Mouse (Mus musculus): Measurements from ENCODE around the gene Adcy3. TPM values are rescaled to one million over a fixed set of nuclear protein-coding genes. Genes with fewer than 3 reads are reported as not detected.
"Not testable (repeated sequence)": the region's sequence is repeated elsewhere in the genome, so short reads cannot be mapped to it uniquely, and the experiment has no call there.

The Adcy3 gene
- polyA plus RNA-seq, 1 experiment from 2014 or later = 4.6 TPM

- Histone ChIP-seq H3K4me3 (no peak overlapping the region), H3K27ac (replicated peaks) (0 out of 2 replicates have a peak overlapping the region, but pooled peaks have one; percentile 30), H3K36me3 (peaks cover 98% of the 10 kb centered on the region), H3K4me1 (0 out of 2 replicates have a peak, but pooled peaks cover 2% of the 10 kb centered on the region), H3K9me3 (replicated peaks) (no peaks in the 10 kb centered on the region), H3K27me3 (ENCODE audit: low read depth, poor library complexity, severe bottlenecking) (no peaks in the 10 kb centered on the region)
- 68% methylated on average over 8 of the region's 8 CpGs for WGBS
- no peak for DNase-seq (ENCODE audit: low spot score)
These were observed 80.0 kb downstream of the Adcy3 start for GRCm38 (mm10) chr12:4212908-4213307.

DNA sequence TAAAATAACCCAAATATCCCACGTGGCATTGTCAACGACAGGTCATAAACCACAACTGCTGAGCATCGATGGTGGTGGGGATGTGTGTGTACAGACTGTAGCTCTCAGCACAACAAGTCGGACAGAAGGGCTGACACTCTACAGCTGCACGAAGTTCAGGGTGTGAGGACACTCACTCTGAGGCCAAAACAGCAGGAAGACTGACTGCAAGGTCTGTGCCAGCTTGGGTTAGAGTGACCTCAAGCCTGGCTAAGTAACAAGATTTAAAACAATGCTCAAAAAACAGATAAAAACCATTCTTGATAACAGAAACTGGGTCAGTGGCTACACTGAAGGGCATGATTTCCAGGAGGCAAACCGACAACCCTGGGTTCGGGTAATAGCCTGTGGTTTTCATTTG, 97.3 kb downstream of the Adcy3 start:
- Histone ChIP-seq H3K27ac (replicated peaks) (no peak overlapping the region), H3K36me3 (peaks cover 65% of the 10 kb centered on the region), H3K4me3 (no peak overlapping the region), H3K4me1 (peaks cover 16% of the 10 kb centered on the region), H3K27me3 (ENCODE audit: low read depth, poor library complexity, severe bottlenecking) (no peaks in the 10 kb centered on the region), H3K9me3 (replicated peaks) (no peaks in the 10 kb centered on the region)
- no peak for DNase-seq (ENCODE audit: low spot score)
- WGBS = 95% methylated on average over 7 of the region's 7 CpGs

- Histone ChIP-seq H3K36me3 (peaks cover 50% of the 10 kb centered on the region), H3K27ac (replicated peaks) (no peak overlapping the region), H3K4me1 (peaks cover 16% of the 10 kb centered on the region), H3K9me3 (replicated peaks) (no peaks in the 10 kb centered on the region), H3K27me3 (ENCODE audit: low read depth, poor library complexity, severe bottlenecking) (no peaks in the 10 kb centered on the region), H3K4me3 (peak overlapping the region; percentile 74)
- WGBS = 63% methylated on average over 4 of the region's 4 CpGs
- DNase-seq (ENCODE audit: low spot score) = no peak
These were observed 99.9 kb downstream of the Adcy3 start for GRCm38 (mm10) chr12:4232777-4233176.

GRCm38 (mm10) chr12:4233572-4234508, 100.9 kb downstream of the Adcy3 start, which contains the start of the genes Ptrhd1 and Cenpo:
Gene Ptrhd1 (plus strand): TSS chr12:4234027.
Gene Cenpo (minus strand): TSS chr12:4234294.
- peak within 1 kb of the TSS; percentile 74 for H3K4me3 ChIP-seq
- no peaks in the 10 kb centered on the region for H3K9me3 ChIP-seq (replicated peaks)
- H3K4me1 ChIP-seq = peaks cover 16% of the 10 kb centered on the region
- WGBS = under 1% methylated on average over 50 of the region's 50 CpGs
- peak within 1 kb of the TSS; percentile 97 for H3K27ac ChIP-seq (replicated peaks)
- no peaks in the 10 kb centered on the region for H3K27me3 ChIP-seq (ENCODE audit: low read depth, poor library complexity, severe bottlenecking)
- DNase-seq (ENCODE audit: low spot score) = peak; percentile 97
- peaks cover 47% of the 10 kb centered on the region for H3K36me3 ChIP-seq

- Histone ChIP-seq H3K9me3 (replicated peaks) (no peaks in the 10 kb centered on the region), H3K4me3 (no peak overlapping the region), H3K36me3 (peaks cover 21% of the 10 kb centered on the region), H3K27ac (replicated peaks) (no peak overlapping the region), H3K27me3 (ENCODE audit: low read depth, poor library complexity, severe bottlenecking) (no peaks in the 10 kb centered on the region), H3K4me1 (peaks cover 13% of the 10 kb centered on the region)
- 93% methylated on average over 15 of the region's 15 CpGs for WGBS
- DNase-seq (ENCODE audit: low spot score) = no peak
These were observed 104.6 kb downstream of the Adcy3 start for GRCm38 (mm10) chr12:4237481-4237880.

DNA sequence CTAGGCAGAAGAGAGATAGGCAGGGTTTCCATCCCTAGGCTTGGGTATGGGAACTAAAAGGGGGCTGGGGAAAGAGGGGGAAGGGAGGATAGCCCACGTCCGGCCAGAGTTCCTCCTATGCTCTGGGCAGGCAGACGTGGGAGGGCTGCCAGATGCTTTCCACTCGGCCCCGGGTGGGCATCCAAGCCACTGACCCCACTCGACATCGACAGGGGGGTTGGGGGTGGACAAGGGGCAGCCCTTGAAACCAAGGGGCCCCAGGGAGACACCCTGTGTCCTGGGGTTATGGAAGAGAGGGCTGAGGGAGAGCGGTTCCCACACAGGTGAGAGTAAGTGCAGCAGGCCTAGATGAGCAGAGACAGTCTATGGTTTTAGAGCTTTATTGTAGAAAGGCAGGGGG, 107.4 kb downstream of the Adcy3 start:
- WGBS = 80% methylated on average over 8 of the region's 8 CpGs
- H3K27me3 ChIP-seq (ENCODE audit: low read depth, poor library complexity, severe bottlenecking); H3K9me3 ChIP-seq (replicated peaks); DNase-seq (ENCODE audit: low spot score); H3K4me3 ChIP-seq; H3K4me1 ChIP-seq; H3K27ac ChIP-seq (replicated peaks): not testable (repeated sequence)
- H3K36me3 ChIP-seq = peaks cover 21% of the 10 kb centered on the region

DNA sequence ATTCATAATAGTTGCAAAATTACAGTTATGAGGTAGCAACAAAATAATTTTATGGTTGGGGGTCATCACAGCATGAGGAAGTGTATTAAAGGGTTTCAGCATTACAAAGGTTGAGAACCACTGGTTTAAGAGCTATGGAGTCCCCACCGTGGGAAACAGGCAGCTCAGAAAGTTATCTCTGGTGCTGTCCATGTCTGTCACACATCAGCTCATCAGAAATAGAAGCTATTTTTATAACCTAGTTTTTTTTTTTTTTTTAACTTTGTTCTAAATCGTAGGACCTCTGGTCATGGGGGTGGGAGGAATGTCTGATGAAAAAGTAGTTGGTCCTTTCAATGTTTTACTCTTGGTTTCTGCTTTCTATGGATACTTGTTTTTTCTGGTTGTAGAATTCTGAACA, 110.9 kb downstream of the Adcy3 start:
- no peak for DNase-seq (ENCODE audit: low spot score)
- 0 out of 2 replicates have a peak, but pooled peaks cover 3% of the 10 kb centered on the region for H3K36me3 ChIP-seq
- no peak overlapping the region for H3K27ac ChIP-seq (replicated peaks)
- H3K4me3 ChIP-seq = no peak overlapping the region
- H3K27me3 ChIP-seq (ENCODE audit: low read depth, poor library complexity, severe bottlenecking) = no peaks in the 10 kb centered on the region
- 81% methylated on average over 2 of the region's 2 CpGs for WGBS
- H3K4me1 ChIP-seq = peaks cover 13% of the 10 kb centered on the region
- H3K9me3 ChIP-seq (replicated peaks) = no peaks in the 10 kb centered on the region

GRCm38 (mm10) chr12:4245742-4246141, 112.8 kb downstream of the Adcy3 start:
- Histone ChIP-seq H3K27me3 (ENCODE audit: low read depth, poor library complexity, severe bottlenecking) (no peaks in the 10 kb centered on the region), H3K36me3 (no peaks in the 10 kb centered on the region), H3K9me3 (replicated peaks) (no peaks in the 10 kb centered on the region), H3K27ac (replicated peaks) (no peak overlapping the region), H3K4me1 (peaks cover 12% of the 10 kb centered on the region), H3K4me3 (no peak overlapping the region)
- DNase-seq (ENCODE audit: low spot score) = no peak
- WGBS = 86% methylated on average over 10 of the region's 10 CpGs

- no peaks in the 10 kb centered on the region for H3K9me3 ChIP-seq (replicated peaks)
- peaks cover 14% of the 10 kb centered on the region; the same call in 1 of the 2 replicates for H3K36me3 ChIP-seq
- 87% methylated on average over 6 of the region's 6 CpGs for WGBS
- no peak overlapping the region for H3K27ac ChIP-seq (replicated peaks)
- DNase-seq (ENCODE audit: low spot score) = no peak
- peaks cover 12% of the 10 kb centered on the region for H3K4me1 ChIP-seq
- no peak overlapping the region for H3K4me3 ChIP-seq
- H3K27me3 ChIP-seq (ENCODE audit: low read depth, poor library complexity, severe bottlenecking) = no peaks in the 10 kb centered on the region
These were observed 116.9 kb downstream of the Adcy3 start for GRCm38 (mm10) chr12:4249786-4250185.

- Histone ChIP-seq H3K27me3 (ENCODE audit: low read depth, poor library complexity, severe bottlenecking) (no peaks in the 10 kb centered on the region), H3K9me3 (replicated peaks) (no peaks in the 10 kb centered on the region), H3K27ac (replicated peaks) (no peak overlapping the region), H3K4me1 (peaks cover 9% of the 10 kb centered on the region), H3K36me3 (peaks cover 14% of the 10 kb centered on the region; the same call in 1 of the 2 replicates), H3K4me3 (no peak overlapping the region)
- WGBS = 92% methylated on average over 16 of the region's 16 CpGs
- DNase-seq (ENCODE audit: low spot score) = no peak
These were observed 120.1 kb downstream of the Adcy3 start for GRCm38 (mm10) chr12:4252742-4253655.
